Mouse (Mus musculus) layer of hippocampus, adult 8-10 months (tissue): ENCODE results near the gene Gm5617. TPM values are rescaled to one million over a fixed set of nuclear protein-coding genes. Genes with fewer than 3 reads are reported as not detected.

ENCODE experiments used
- microRNA-seq, 2 experiments: library from miRNA; unstranded; fragments of <30 nt; microRNA quantifications; one replicate each; pipeline ENCODE4 v1.2.0; 2022
- total RNA-seq, 4 experiments: library from RNA; stranded (reverse); gene quantifications; 2 replicates each; pipeline ENCODE4 v1.2.4; 2022

Gm5617 gene
- total RNA-seq, 4 experiments from 2014 or later, result 10.2 to 17.4 (median 11.0) TPM

Small RNA genes within 50 kb of the gene (microRNA-seq; reads per million reads assigned to microRNA genes)
- gene Gm23653, result 0 reads per million in 2 experiments

Other genes starting within 250 kb of the Gm5617 start
- gene Nxpe2, start 142.0 kb upstream of the Gm5617 start, total RNA-seq, result under 1 TPM in 3 of 4 experiments, not detected in 1; 0.12 to 0.66 (median 0.28) TPM
- 100 to 1,000 TPM in 3 of 4 experiments, 10 to 100 TPM in 1; 88.7 to 109 (median 102) TPM for gene Rexo2, start 14.8 kb upstream of the Gm5617 start, total RNA-seq
- gene Rbm7, start 143 bp upstream of the Gm5617 start, total RNA-seq, result 10 to 100 TPM; 35.8 to 39.7 (median 37.2) TPM
- gene Nnmt, start 109.7 kb downstream of the Gm5617 start, total RNA-seq, result 1 to 10 TPM; 1.5 to 2.9 (median 2.6) TPM